10 mouse cellular contexts compared by ENCODE assay signal in the genomic region with DNA sequence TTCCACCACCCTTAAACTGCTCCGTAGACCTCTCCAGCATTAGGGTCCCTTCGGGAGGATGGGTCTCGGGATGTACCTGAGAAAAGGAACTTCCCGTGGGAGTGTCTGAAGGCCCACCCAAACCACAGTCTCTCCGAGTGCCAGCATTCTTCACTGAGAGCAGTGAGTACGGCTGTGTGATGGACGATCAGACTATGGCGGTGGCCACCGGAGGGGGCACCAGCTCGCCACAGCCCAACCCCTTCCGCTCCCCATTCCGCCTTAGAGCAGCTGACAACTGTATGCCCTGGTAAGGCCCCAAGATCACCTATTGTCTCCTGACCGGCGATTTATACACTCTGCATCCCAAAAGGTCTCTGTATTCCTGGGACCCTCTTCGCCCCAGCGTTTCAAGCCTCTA. TPM values are rescaled to one million over a fixed set of nuclear protein-coding genes. Genes with fewer than 3 reads are reported as not detected.
DNase-seq lines count a peak whose midpoint lies in the region; ATAC-seq and TF ChIP-seq lines count a peak whose summit lies in the region.
"Had no signal": no experiment of that assay in that cellular context is flagged by ENCODE, and none has a peak within 500 bp of the region (broad histone marks: within the 10 kb centered on the region; RNA-seq: fewer than 3 reads in every experiment).

No protein-coding gene starts in this region.

- ATAC-seq in lung, embryonic 14.5 days (ENCODE audit: insufficient read depth): peak; percentile 40; the same call in 1 of the 2 replicates
- ATAC-seq in forebrain, embryonic 13.5 days: no peak
- no peak for ATAC-seq in limb, embryonic 13.5 days (ENCODE audit: low FRiP score, low read depth)
- 0 out of 2 replicates have a peak, but pooled peaks have one; percentile 9 for ATAC-seq in stomach, embryonic 16.5 days (ENCODE audit: insufficient read depth, low FRiP score)
- ATAC-seq: Patski had no signal

- H3K4me3 ChIP-seq in lung, embryonic 14.5 days (ENCODE audit: low read depth, low read length): peak overlapping the region; percentile 26; the same call in 1 of the 2 replicates
- peak overlapping the region; percentile 26 for H3K4me3 ChIP-seq in forebrain, embryonic 13.5 days
- H3K4me3 ChIP-seq in limb, embryonic 13.5 days: peak overlapping the region; percentile 37
- peak overlapping the region; percentile 41 for H3K4me3 ChIP-seq in stomach, embryonic 16.5 days (replicated peaks; ENCODE audit: low read length)

- no peaks in the 10 kb centered on the region for H3K9me3 ChIP-seq in lung, embryonic 14.5 days (ENCODE audit: low read depth, low read length)
- H3K9me3 ChIP-seq in forebrain, embryonic 13.5 days (replicated peaks): no peaks in the 10 kb centered on the region
- H3K9me3 ChIP-seq in limb, embryonic 13.5 days: no peaks in the 10 kb centered on the region
- no peaks in the 10 kb centered on the region for H3K9me3 ChIP-seq in stomach, embryonic 16.5 days (replicated peaks; ENCODE audit: control insufficient read depth, low read length)

- peak; percentile 33 for DNase-seq in lung, embryonic 14.5 days
- no peak for DNase-seq in lung, postnatal 14 days
- DNase-seq in cerebellum, adult 8-10 months: no peak
- DNase-seq in right cerebral cortex, postnatal 25 days: no peak
- DNase-seq: spleen, adult 18-20 months had no signal

- peaks cover 12% of the 10 kb centered on the region; the same call in 1 of the 2 replicates for H3K27me3 ChIP-seq in lung, embryonic 14.5 days (ENCODE audit: insufficient read depth, low read length)
- H3K27me3 ChIP-seq in forebrain, embryonic 13.5 days: peaks cover 49% of the 10 kb centered on the region
- H3K27me3 ChIP-seq in limb, embryonic 13.5 days: peaks cover 78% of the 10 kb centered on the region
- peaks cover 6% of the 10 kb centered on the region for H3K27me3 ChIP-seq in stomach, embryonic 16.5 days (ENCODE audit: control insufficient read depth, insufficient read depth, low read length)
- H3K27me3 ChIP-seq: Patski had no signal

- peak overlapping the region; percentile 57 for H3K4me2 ChIP-seq in lung, embryonic 14.5 days
- peak overlapping the region; percentile 56 for H3K4me2 ChIP-seq in forebrain, embryonic 13.5 days
- H3K4me2 ChIP-seq in limb, embryonic 13.5 days (replicated peaks): peak overlapping the region; percentile 65
- peak overlapping the region; percentile 76 for H3K4me2 ChIP-seq in stomach, embryonic 16.5 days (ENCODE audit: low read depth, low read length)

- H3K27ac ChIP-seq in lung, embryonic 14.5 days (ENCODE audit: low read depth): no peak overlapping the region
- H3K27ac ChIP-seq in forebrain, embryonic 13.5 days: no peak overlapping the region
- H3K27ac ChIP-seq in limb, embryonic 13.5 days: no peak overlapping the region
- H3K27ac ChIP-seq in stomach, embryonic 16.5 days (ENCODE audit: low read length): no peak overlapping the region
- H3K27ac ChIP-seq: gastrocnemius, adult 2 months had no signal

- H3K36me3 ChIP-seq in lung, embryonic 14.5 days (ENCODE audit: insufficient read depth): no peaks in the 10 kb centered on the region
- no peaks in the 10 kb centered on the region for H3K36me3 ChIP-seq in forebrain, embryonic 13.5 days (ENCODE audit: poor library complexity, severe bottlenecking)
- H3K36me3 ChIP-seq in limb, embryonic 13.5 days: no peaks in the 10 kb centered on the region
- no peaks in the 10 kb centered on the region for H3K36me3 ChIP-seq in stomach, embryonic 16.5 days (ENCODE audit: control insufficient read depth, insufficient read depth, low read length)

- WGBS in lung, embryonic 14.5 days: 27% methylated on average over 16 of the region's 16 CpGs
- 21% methylated on average over 16 of the region's 16 CpGs for WGBS in forebrain, embryonic 13.5 days
- 22% methylated on average over 16 of the region's 16 CpGs for WGBS in limb, embryonic 13.5 days
- 34% methylated on average over 16 of the region's 16 CpGs for WGBS in stomach, embryonic 16.5 days

- no peak for TF ChIP-seq CTCF in lung, embryonic 14.5 days (IDR thresholded peaks at IDR 0.05; ENCODE audit: low read depth)

- 0 out of 2 replicates have a peak, but pooled peaks cover 6% of the 10 kb centered on the region for H3K4me1 ChIP-seq in lung, embryonic 14.5 days (ENCODE audit: insufficient read depth)
- peaks cover 14% of the 10 kb centered on the region for H3K4me1 ChIP-seq in forebrain, embryonic 13.5 days
- peaks cover 14% of the 10 kb centered on the region for H3K4me1 ChIP-seq in limb, embryonic 13.5 days
- H3K4me1 ChIP-seq in stomach, embryonic 16.5 days (ENCODE audit: control insufficient read depth, insufficient read depth, low read length): peaks cover 11% of the 10 kb centered on the region

- peak overlapping the region; percentile 2 for H3K9ac ChIP-seq in lung, embryonic 14.5 days
- H3K9ac ChIP-seq in forebrain, embryonic 13.5 days: peak overlapping the region; percentile 45
- H3K9ac ChIP-seq in limb, embryonic 13.5 days: peak overlapping the region; percentile 63
- H3K9ac ChIP-seq in stomach, embryonic 16.5 days (ENCODE audit: low read length): peak overlapping the region; percentile 67; the same call in 1 of the 2 replicates

RNA-seq across cellular contexts. Expression of a gene that starts 5.4 kb away (rescaled TPM):
- 4.9 and 5.8 TPM in 2 replicates for polyA plus RNA-seq in lung, embryonic 14.5 days (2014; fragmentation: Nextera tagmentation; extraction: Ambion mirVana)
- polyA plus RNA-seq in forebrain, embryonic 13.5 days (2015; fragmentation: Nextera tagmentation; extraction: Ambion mirVana): 0.71 and 0.83 TPM in 2 replicates
- 2.7 and 3.9 TPM in 2 replicates for polyA plus RNA-seq in limb, embryonic 13.5 days (2015; fragmentation: Nextera tagmentation; extraction: Ambion mirVana)
- polyA plus RNA-seq in stomach, embryonic 16.5 days (2015; fragmentation: Nextera tagmentation; extraction: Ambion mirVana): 9.0 and 10.5 TPM in 2 replicates

RNA-seq across cellular contexts. Expression of a gene that starts 6.0 kb away (rescaled TPM):
- polyA plus RNA-seq in lung, embryonic 14.5 days (2014; fragmentation: Nextera tagmentation; extraction: Ambion mirVana): 0.28 and 0.65 TPM in 2 replicates
- polyA plus RNA-seq in forebrain, embryonic 13.5 days (2015; fragmentation: Nextera tagmentation; extraction: Ambion mirVana): 0.37 and 0.58 TPM in 2 replicates
- 0.62 and 0.75 TPM in 2 replicates for polyA plus RNA-seq in limb, embryonic 13.5 days (2015; fragmentation: Nextera tagmentation; extraction: Ambion mirVana)
- polyA plus RNA-seq in stomach, embryonic 16.5 days (2015; fragmentation: Nextera tagmentation; extraction: Ambion mirVana): 0.45 and 0.97 TPM in 2 replicates

RNA-seq across cellular contexts. Expression of a gene that starts 13.5 kb away (rescaled TPM):
- 43.0 and 47.9 TPM in 2 replicates for polyA plus RNA-seq in lung, embryonic 14.5 days (2014; fragmentation: Nextera tagmentation; extraction: Ambion mirVana)
- 36.6 and 40.8 TPM in 2 replicates for polyA plus RNA-seq in forebrain, embryonic 13.5 days (2015; fragmentation: Nextera tagmentation; extraction: Ambion mirVana)
- polyA plus RNA-seq in limb, embryonic 13.5 days (2015; fragmentation: Nextera tagmentation; extraction: Ambion mirVana): 42.4 and 45.9 TPM in 2 replicates
- polyA plus RNA-seq in stomach, embryonic 16.5 days (2015; fragmentation: Nextera tagmentation; extraction: Ambion mirVana): 37.4 and 37.9 TPM in 2 replicates

RNA-seq across cellular contexts. Expression of a gene that starts 32.8 kb away (rescaled TPM):
- 15.1 and 17.6 TPM in 2 replicates for polyA plus RNA-seq in lung, embryonic 14.5 days (2014; fragmentation: Nextera tagmentation; extraction: Ambion mirVana)
- 33.0 and 33.2 TPM in 2 replicates for polyA plus RNA-seq in forebrain, embryonic 13.5 days (2015; fragmentation: Nextera tagmentation; extraction: Ambion mirVana)
- 22.8 and 24.1 TPM in 2 replicates for polyA plus RNA-seq in limb, embryonic 13.5 days (2015; fragmentation: Nextera tagmentation; extraction: Ambion mirVana)
- 14.7 and 14.8 TPM in 2 replicates for polyA plus RNA-seq in stomach, embryonic 16.5 days (2015; fragmentation: Nextera tagmentation; extraction: Ambion mirVana)

RNA-seq across cellular contexts. Expression of a gene that starts 39.8 kb away (rescaled TPM):
- polyA plus RNA-seq in lung, embryonic 14.5 days (2014; fragmentation: Nextera tagmentation; extraction: Ambion mirVana): 1.2 and 1.3 TPM in 2 replicates
- polyA plus RNA-seq in forebrain, embryonic 13.5 days (2015; fragmentation: Nextera tagmentation; extraction: Ambion mirVana): 0.17 and 0.30 TPM in 2 replicates
- 0.29 and 0.74 TPM in 2 replicates for polyA plus RNA-seq in limb, embryonic 13.5 days (2015; fragmentation: Nextera tagmentation; extraction: Ambion mirVana)
- 58.3 and 60.0 TPM in 2 replicates for polyA plus RNA-seq in stomach, embryonic 16.5 days (2015; fragmentation: Nextera tagmentation; extraction: Ambion mirVana)

Comparison
In these comparisons a context has a peak if more than half of its experiments do, and no peak if none do; other contexts are left out.
1. ATAC-seq: peak in lung, embryonic 14.5 days (single experiment) and stomach, embryonic 16.5 days (single experiment); none in forebrain, embryonic 13.5 days (single experiment) and limb, embryonic 13.5 days (single experiment).
2. H3K9ac ChIP-seq: peak in every context shown above with its lines; median percentile 67 in stomach, embryonic 16.5 days; 63 in limb, embryonic 13.5 days; 45 in forebrain, embryonic 13.5 days; 2 in lung, embryonic 14.5 days.
3. Peak in every context shown above with its lines, with median percentiles within 50 percentile points of each other: H3K4me2 ChIP-seq and H3K4me3 ChIP-seq.